Comparison of ENCODE assay signal across 26 mouse cellular contexts in the genomic region with DNA sequence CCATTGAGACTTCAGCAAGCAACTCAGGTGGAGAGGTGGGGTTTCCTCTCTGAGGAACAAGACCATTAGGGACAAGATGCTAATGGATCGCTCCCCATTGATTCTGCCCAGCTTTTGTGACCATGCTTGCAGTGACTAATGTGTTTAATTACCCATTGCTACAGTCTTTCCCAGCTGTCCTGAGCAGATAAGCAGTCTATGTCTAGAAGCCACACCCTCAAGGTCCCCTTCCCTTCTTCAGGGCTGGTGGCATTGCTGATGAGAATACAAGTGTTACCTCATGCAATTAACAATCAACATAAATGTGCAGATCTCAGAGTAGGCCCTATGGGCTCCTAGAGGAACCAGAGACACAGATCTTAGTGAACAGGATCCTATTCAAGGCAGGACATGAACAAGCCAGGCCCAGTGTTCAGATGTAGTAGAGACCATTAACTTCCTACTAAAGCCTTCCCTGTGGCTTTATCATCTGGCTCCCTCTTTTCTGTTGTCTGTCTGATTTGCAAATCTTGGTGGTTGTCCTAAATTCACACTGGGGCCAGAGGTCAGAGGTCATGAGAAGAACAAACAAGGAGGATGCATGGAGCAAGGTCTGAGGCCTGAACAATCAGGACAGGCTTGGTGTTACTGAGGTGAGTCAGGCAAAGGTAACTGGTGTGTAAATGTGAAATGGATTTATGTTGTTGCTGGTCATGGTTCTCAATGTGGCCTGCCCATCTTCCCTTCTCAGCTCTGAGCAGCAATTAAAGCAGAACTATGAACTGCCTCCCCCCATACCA. TPM values are rescaled to one million over a fixed set of nuclear protein-coding genes. Genes with fewer than 3 reads are reported as not detected.
A peak's percentile ranks its signal among the peaks of the same experiment; 100 is the strongest.
DNase-seq lines count a peak whose midpoint lies in the region; ATAC-seq and TF ChIP-seq lines count a peak whose summit lies in the region.
"Had no signal": no experiment of that assay in that cellular context is flagged by ENCODE, and none has a peak within 500 bp of the region (broad histone marks: within the 10 kb centered on the region; RNA-seq: fewer than 3 reads in every experiment).

No protein-coding gene starts in this region.

- H3K4me3 ChIP-seq in heart, embryonic 11.5 days (ENCODE audit: low read depth, low read length), result no peak overlapping the region
- no peak overlapping the region for H3K4me3 ChIP-seq in heart, embryonic 10.5 days
- H3K4me3 ChIP-seq in liver, embryonic 11.5 days (ENCODE audit: low read depth, low read length), result no peak overlapping the region
- H3K4me3 ChIP-seq in layer of hippocampus, adult 2 months, result no peak overlapping the region
- no peak overlapping the region for H3K4me3 ChIP-seq in hindbrain, postnatal 0 days (ENCODE audit: low read length)
- H3K4me3 ChIP-seq: embryonic facial prominence, embryonic 10.5 days; hindbrain, embryonic 12.5 days; left cerebral cortex, adult 2 months; limb, embryonic 10.5 days had no signal

- H3K9me3 ChIP-seq in heart, embryonic 11.5 days (replicated peaks; ENCODE audit: control insufficient read depth, low read length), result no peaks in the 10 kb centered on the region
- no peaks in the 10 kb centered on the region for H3K9me3 ChIP-seq in heart, embryonic 10.5 days
- H3K9me3 ChIP-seq in liver, embryonic 11.5 days (ENCODE audit: control insufficient read depth, low read length), result no peaks in the 10 kb centered on the region
- no peaks in the 10 kb centered on the region for H3K9me3 ChIP-seq in hindbrain, postnatal 0 days (ENCODE audit: low read length)
- H3K9me3 ChIP-seq: embryonic facial prominence, embryonic 10.5 days had no signal

- H3K4me2 ChIP-seq in heart, embryonic 11.5 days, result no peak overlapping the region
- H3K4me2 ChIP-seq in liver, embryonic 11.5 days, result no peak overlapping the region
- H3K4me2 ChIP-seq in hindbrain, postnatal 0 days (ENCODE audit: low read depth, low read length), result no peak overlapping the region
- H3K4me2 ChIP-seq: hindbrain, embryonic 12.5 days; midbrain, embryonic 11.5 days had no signal

- TF ChIP-seq CTCF in layer of hippocampus, adult 2 months (conservative IDR thresholded peaks at IDR 0.05), result no peak
- TF ChIP-seq CTCF in hindbrain, postnatal 0 days (IDR thresholded peaks at IDR 0.05; ENCODE audit: low read depth), result no peak

- no peaks in the 10 kb centered on the region for H3K36me3 ChIP-seq in heart, embryonic 11.5 days (ENCODE audit: control insufficient read depth, insufficient read depth, low read length)
- H3K36me3 ChIP-seq in heart, embryonic 10.5 days, result no peaks in the 10 kb centered on the region
- H3K36me3 ChIP-seq in liver, embryonic 11.5 days (ENCODE audit: control insufficient read depth, insufficient read depth, low read length), result no peaks in the 10 kb centered on the region
- H3K36me3 ChIP-seq in hindbrain, postnatal 0 days (ENCODE audit: insufficient read depth, low read length), result no peaks in the 10 kb centered on the region
- H3K36me3 ChIP-seq: embryonic facial prominence, embryonic 10.5 days; hindbrain, embryonic 12.5 days; limb, embryonic 10.5 days had no signal

- no peak overlapping the region for H3K9ac ChIP-seq in heart, embryonic 11.5 days (ENCODE audit: low read depth, low read length)
- H3K9ac ChIP-seq in liver, embryonic 11.5 days (ENCODE audit: low read depth, low read length), result no peak overlapping the region
- no peak overlapping the region for H3K9ac ChIP-seq in hindbrain, postnatal 0 days (replicated peaks; ENCODE audit: low read length)
- H3K9ac ChIP-seq: hindbrain, embryonic 12.5 days had no signal

- H3K4me1 ChIP-seq in heart, embryonic 11.5 days (ENCODE audit: control insufficient read depth, insufficient read depth, low read length), result no peaks in the 10 kb centered on the region
- H3K4me1 ChIP-seq in heart, embryonic 10.5 days, result no peaks in the 10 kb centered on the region
- H3K4me1 ChIP-seq in liver, embryonic 11.5 days (replicated peaks; ENCODE audit: control insufficient read depth, insufficient read depth, low read length), result peaks cover 11% of the 10 kb centered on the region
- no peaks in the 10 kb centered on the region for H3K4me1 ChIP-seq in hindbrain, postnatal 0 days (ENCODE audit: insufficient read depth, low read length)
- H3K4me1 ChIP-seq: embryonic facial prominence, embryonic 10.5 days; hindbrain, embryonic 12.5 days; limb, embryonic 10.5 days had no signal

- DNase-seq in heart, embryonic 10.5 days (ENCODE audit: low spot score), result no peak
- DNase-seq in c-Kit-positive CD71-positive TER-119-negative erythroid progenitor cells, embryonic 14.5 days (ENCODE audit: low read depth), result peak; percentile 68
- no peak for DNase-seq in liver, embryonic 11.5 days (ENCODE audit: low spot score)
- DNase-seq in layer of hippocampus, adult 2 months (ENCODE audit: low spot score in 2 of 2), result no peak
- DNase-seq in adrenal gland, postnatal 14 days, result no peak
- no peak for DNase-seq in hindbrain, postnatal 0 days (ENCODE audit: low spot score)
- DNase-seq: adrenal gland, adult 8-10 months; cerebellum, adult 2 months; gastrocnemius, postnatal 36 days; heart, postnatal 14 days; kidney, adult 2 months; kidney, postnatal 10 days; lung, adult 2 months; retina, postnatal 1 day; thymus, postnatal 14 days had no signal

- H3K27me3 ChIP-seq in heart, embryonic 11.5 days (ENCODE audit: control insufficient read depth, insufficient read depth, low read length), result no peaks in the 10 kb centered on the region
- no peaks in the 10 kb centered on the region for H3K27me3 ChIP-seq in heart, embryonic 10.5 days (ENCODE audit: insufficient read depth, poor library complexity, severe bottlenecking)
- no peaks in the 10 kb centered on the region for H3K27me3 ChIP-seq in liver, embryonic 11.5 days (replicated peaks; ENCODE audit: control insufficient read depth, insufficient read depth, low read length)
- no peaks in the 10 kb centered on the region for H3K27me3 ChIP-seq in hindbrain, postnatal 0 days (ENCODE audit: insufficient read depth, low read length)
- H3K27me3 ChIP-seq: hindbrain, embryonic 12.5 days had no signal

- 0 out of 2 replicates have a peak, but pooled peaks have one; percentile 61 for ATAC-seq in heart, embryonic 11.5 days (replicated peaks; ENCODE audit: insufficient number of reproducible peaks, low FRiP score, low TSS enrichment)
- peak; percentile 94 for ATAC-seq in liver, embryonic 11.5 days (replicated peaks; ENCODE audit: low FRiP score)
- peak; percentile 63 for ATAC-seq in megakaryocyte progenitor cell, adult 5-6 weeks (replicated peaks; ENCODE audit: poor library complexity)
- ATAC-seq in hindbrain, postnatal 0 days, result no peak
- ATAC-seq: CD4-positive, CD25-positive, alpha-beta regulatory T cell, adult 4 months; forebrain, embryonic 14.5 days; inflammation-experienced regulatory T-cells, adult 6 months had no signal

- WGBS in heart, embryonic 11.5 days (ENCODE audit: insufficient replicate concordance), result 82% methylated on average over 1 of the region's 1 CpGs
- WGBS in heart, embryonic 10.5 days, result 83% methylated on average over 1 of the region's 1 CpGs
- 45% methylated on average over 1 of the region's 1 CpGs for WGBS in liver, embryonic 11.5 days
- WGBS in hindbrain, postnatal 0 days, result 89% methylated on average over 1 of the region's 1 CpGs

- H3K27ac ChIP-seq in heart, embryonic 11.5 days (ENCODE audit: low read depth, low read length), result no peak overlapping the region
- H3K27ac ChIP-seq in heart, embryonic 10.5 days, result no peak overlapping the region
- no peak overlapping the region; the same call in 1 of the 2 replicates for H3K27ac ChIP-seq in liver, embryonic 11.5 days (ENCODE audit: low read depth, low read length)
- H3K27ac ChIP-seq in layer of hippocampus, adult 2 months, result no peak overlapping the region
- H3K27ac ChIP-seq in hindbrain, postnatal 0 days, result no peak overlapping the region
- H3K27ac ChIP-seq: embryonic facial prominence, embryonic 10.5 days; hindbrain, embryonic 12.5 days; left cerebral cortex, adult 2 months; limb, embryonic 10.5 days; stomach, postnatal 0 days had no signal

RNA-seq across cellular contexts. Expression of gene Odc1, which starts 56.8 kb away (rescaled TPM):
- 158 and 159 TPM in 2 replicates for polyA plus RNA-seq in heart, embryonic 11.5 days (2014; fragmentation: Nextera tagmentation; extraction: Ambion mirVana)
- polyA plus RNA-seq in heart, embryonic 10.5 days (2016; fragmentation: Nextera tagmentation; extraction: Ambion mirVana), result 173 and 235 TPM in 2 replicates
- polyA plus RNA-seq in liver, embryonic 11.5 days (2014; fragmentation: Nextera tagmentation; extraction: Ambion mirVana), result 446 and 497 TPM in 2 replicates
- 241 TPM in 2 replicates for total RNA-seq in megakaryocyte progenitor cell, adult 5-6 weeks (2015)
- total RNA-seq in megakaryocyte progenitor cell, adult 5-6 weeks (2017), result 406 and 410 TPM in 2 replicates
- 10 to 100 TPM; 78.3 to 80.4 TPM for total RNA-seq in layer of hippocampus, adult 2 months (2021)
- total RNA-seq in adrenal gland, postnatal 14 days (2021), result 246 and 273 TPM in 2 replicates
- total RNA-seq in hindbrain, postnatal 0 days (2014; rRNA removed), result 193 and 214 TPM in 2 replicates
- 119 and 122 TPM in 2 replicates for polyA plus RNA-seq in hindbrain, postnatal 0 days (2015; fragmentation: Nextera tagmentation; extraction: Ambion mirVana)
